Mouse (Mus musculus) heart, embryonic 16.5 days (tissue): ENCODE results near the gene Hc. TPM values are rescaled to one million over a fixed set of nuclear protein-coding genes. Genes with fewer than 3 reads are reported as not detected.
A peak's percentile ranks its signal among the peaks of the same experiment; 100 is the strongest.

Experiments used
- ATAC-seq: fragments of 200-750 bp; cut with Nextera tagmentation; replicated peaks from 2 replicates; pipeline ENCODE4 v1.8.0; 2017; ENCODE audit warnings: moderate number of reproducible peaks; ENCODE audit not compliant: insufficient read depth, low FRiP score; ENCODE audit errors: extremely low read depth
- H3K27ac ChIP-seq: fragments of 300-500 bp; sonication (generic); 2 replicates; pipeline ENCODE4 v1.5.1; 2014; ENCODE audit warnings: mild to moderate bottlenecking, low read length, control low read depth, moderate library complexity
- H3K27me3 ChIP-seq: fragments of 300-500 bp; sonication (generic); 2 replicates; pipeline ENCODE4 v1.6.1; 2014; ENCODE audit warnings: low read length, mixed read lengths; ENCODE audit not compliant: control insufficient read depth, insufficient read depth
- H3K36me3 ChIP-seq: fragments of 300-500 bp; sonication (generic); 2 replicates; pipeline ENCODE4 v1.6.1; 2014; ENCODE audit not compliant: control insufficient read depth, insufficient read depth
- H3K4me1 ChIP-seq: fragments of 300-500 bp; sonication (generic); 2 replicates; pipeline ENCODE4 v1.6.1; 2014; ENCODE audit warnings: low read length, mixed read lengths; ENCODE audit not compliant: control insufficient read depth, insufficient read depth
- H3K4me2 ChIP-seq: fragments of 300-500 bp; sonication (generic); 2 replicates; pipeline ENCODE4 v1.6.1; 2014; ENCODE audit warnings: low read depth, mild to moderate bottlenecking, control low read depth, low read length
- H3K4me3 ChIP-seq: fragments of 300-500 bp; sonication (generic); 2 replicates; pipeline ENCODE4 v1.5.1; 2014; ENCODE audit warnings: mild to moderate bottlenecking, control low read depth, low read length
- H3K9ac ChIP-seq: fragments of 300-500 bp; sonication (generic); 2 replicates; pipeline ENCODE4 v1.6.1; 2014; ENCODE audit warnings: low read length, control low read depth
- H3K9me3 ChIP-seq: fragments of 300-500 bp; sonication (generic); replicated peaks from 2 replicates; pipeline ENCODE4 v1.6.1; 2016; ENCODE audit warnings: low read length; ENCODE audit not compliant: control insufficient read depth
- WGBS: fragments of 180-500 bp; shearing (Covaris S2); extraction: QIAGEN DNeasy Blood & Tissue Kit; methylation state at CpG from one replicate; pipeline ENCODE4 v1.1.7; 2014; 5-methylcytosine and 5-hydroxymethylcytosine counted together
- polyA plus RNA-seq: library from polyadenylated mRNA; unstranded; fragments of >200 nt; fragmentation: Nextera tagmentation; extraction: Ambion mirVana; gene quantifications from 2 replicates; pipeline ENCODE4 v1.2.1, GENCODE M21; 2015

The Hc gene
- polyA plus RNA-seq, 1 experiment from 2014 or later = 0.09 TPM

- H3K4me2 ChIP-seq = no peak overlapping the region
- no peaks in the 10 kb centered on the region for H3K9me3 ChIP-seq
- H3K9ac ChIP-seq = no peak overlapping the region
- H3K27ac ChIP-seq = no peak overlapping the region
- WGBS = 73% methylated on average over 9 of the region's 9 CpGs
- H3K4me1 ChIP-seq = peaks cover 14% of the 10 kb centered on the region; the same call in 1 of the 2 replicates
- no peaks in the 10 kb centered on the region for H3K36me3 ChIP-seq
- no peaks in the 10 kb centered on the region for H3K27me3 ChIP-seq
- ATAC-seq = no peak
- H3K4me3 ChIP-seq = no peak overlapping the region
Measured at GRCm38 (mm10) chr2:34964651-34965050, 96.6 kb downstream of the Hc start.

- ATAC-seq = no peak
- Histone ChIP-seq H3K27ac (peak overlapping the region; percentile 67; the same call in 1 of the 2 replicates), H3K9ac (no peak overlapping the region)
Measured at GRCm38 (mm10) chr2:34964230-34964629, 97.0 kb downstream of the Hc start.

GRCm38 (mm10) chr2:34963371-34963956 is 97.8 kb downstream of the Hc start:
- Histone ChIP-seq H3K9ac (no peak overlapping the region), H3K9me3 (no peaks in the 10 kb centered on the region), H3K4me2 (no peak overlapping the region), H3K36me3 (no peaks in the 10 kb centered on the region), H3K4me1 (peaks cover 8% of the 10 kb centered on the region; the same call in 1 of the 2 replicates), H3K27me3 (no peaks in the 10 kb centered on the region), H3K27ac (peak overlapping the region; percentile 67), H3K4me3 (no peak overlapping the region)
- peak; percentile 37; the same call in 1 of the 2 replicates for ATAC-seq
- 65% methylated on average over 13 of the region's 13 CpGs for WGBS

More at GRCm38 (mm10) chr2:34964230-34964629, 97.0 kb downstream of the Hc start:
- H3K9me3 ChIP-seq = no peaks in the 10 kb centered on the region
- H3K4me1 ChIP-seq = peaks cover 10% of the 10 kb centered on the region; the same call in 1 of the 2 replicates
- H3K27me3 ChIP-seq = no peaks in the 10 kb centered on the region
- no peaks in the 10 kb centered on the region for H3K36me3 ChIP-seq
- 89% methylated on average over 6 of the region's 6 CpGs for WGBS
- no peak overlapping the region for H3K4me2 ChIP-seq
- no peak overlapping the region for H3K4me3 ChIP-seq

- H3K4me2 ChIP-seq = no peak overlapping the region
- no peaks in the 10 kb centered on the region for H3K27me3 ChIP-seq
- no peak overlapping the region for H3K9ac ChIP-seq
- WGBS = 62% methylated on average over 9 of the region's 9 CpGs
- no peak for ATAC-seq
- H3K36me3 ChIP-seq = no peaks in the 10 kb centered on the region
- no peaks in the 10 kb centered on the region for H3K9me3 ChIP-seq
- H3K4me1 ChIP-seq = peaks cover 8% of the 10 kb centered on the region; the same call in 1 of the 2 replicates
- no peak overlapping the region for H3K4me3 ChIP-seq
- H3K27ac ChIP-seq = peak overlapping the region; percentile 54
Measured at GRCm38 (mm10) chr2:34962893-34963292, 98.3 kb downstream of the Hc start.

- Histone ChIP-seq H3K27me3 (no peaks in the 10 kb centered on the region), H3K4me2 (no peak overlapping the region), H3K9ac (no peak overlapping the region), H3K4me3 (no peak overlapping the region), H3K4me1 (peaks cover 8% of the 10 kb centered on the region; the same call in 1 of the 2 replicates), H3K9me3 (no peaks in the 10 kb centered on the region), H3K36me3 (no peaks in the 10 kb centered on the region), H3K27ac (no peak overlapping the region)
- 61% methylated on average over 2 of the region's 2 CpGs for WGBS
- ATAC-seq = no peak
Measured at GRCm38 (mm10) chr2:34962211-34962610, 99.0 kb downstream of the Hc start.

GRCm38 (mm10) chr2:34961481-34962036 is 99.7 kb downstream of the Hc start, which contains the start of gene Traf1:
Traf1 (minus strand) TSS chr2:34961772.
- Histone ChIP-seq H3K4me3 (peak within 1 kb of the TSS; percentile 45), H3K9ac (peak within 1 kb of the TSS; percentile 56; the same call in 1 of the 2 replicates), H3K4me1 (peaks cover 8% of the 10 kb centered on the region; the same call in 1 of the 2 replicates), H3K36me3 (no peaks in the 10 kb centered on the region), H3K27me3 (no peaks in the 10 kb centered on the region), H3K27ac (no peak within 1 kb of the TSS), H3K4me2 (peak within 1 kb of the TSS; percentile 67), H3K9me3 (no peaks in the 10 kb centered on the region)
- ATAC-seq = peak; percentile 37; the same call in 1 of the 2 replicates
- 10% methylated on average over 20 of the region's 20 CpGs for WGBS

GRCm38 (mm10) chr2:34960966-34961365 is 100.3 kb downstream of the Hc start:
- no peak for ATAC-seq
- Histone ChIP-seq H3K27me3 (no peaks in the 10 kb centered on the region), H3K27ac (no peak overlapping the region), H3K36me3 (no peaks in the 10 kb centered on the region), H3K9me3 (no peaks in the 10 kb centered on the region), H3K4me1 (peaks cover 8% of the 10 kb centered on the region; the same call in 1 of the 2 replicates), H3K4me2 (peak overlapping the region; percentile 67), H3K4me3 (peak overlapping the region; percentile 45), H3K9ac (peak overlapping the region; percentile 56; the same call in 1 of the 2 replicates)
- 55% methylated on average over 6 of the region's 6 CpGs for WGBS

- no peaks in the 10 kb centered on the region for H3K9me3 ChIP-seq
- H3K27ac ChIP-seq = no peak overlapping the region
- H3K4me1 ChIP-seq = peaks cover 8% of the 10 kb centered on the region; the same call in 1 of the 2 replicates
- no peaks in the 10 kb centered on the region for H3K36me3 ChIP-seq
- ATAC-seq = no peak
- H3K27me3 ChIP-seq = no peaks in the 10 kb centered on the region
- no peak overlapping the region for H3K4me3 ChIP-seq
- no peak overlapping the region for H3K9ac ChIP-seq
- 70% methylated on average over 4 of the region's 5 CpGs for WGBS
- no peak overlapping the region for H3K4me2 ChIP-seq
Measured at GRCm38 (mm10) chr2:34960466-34960865, 100.8 kb downstream of the Hc start.

- ATAC-seq = no peak
- Histone ChIP-seq H3K4me2 (no peak overlapping the region), H3K27ac (no peak overlapping the region), H3K36me3 (no peaks in the 10 kb centered on the region), H3K9ac (no peak overlapping the region), H3K4me3 (no peak overlapping the region), H3K4me1 (peaks cover 8% of the 10 kb centered on the region; the same call in 1 of the 2 replicates), H3K27me3 (no peaks in the 10 kb centered on the region), H3K9me3 (no peaks in the 10 kb centered on the region)
- WGBS = 82% methylated on average over 7 of the region's 7 CpGs
Measured at GRCm38 (mm10) chr2:34958582-34958981, 102.7 kb downstream of the Hc start.
